Mouse (Mus musculus) liver, embryonic 11.5 days (tissue): ENCODE results near the gene A4galt. TPM values are rescaled to one million over a fixed set of nuclear protein-coding genes. Genes with fewer than 3 reads are reported as not detected.

Source experiments
- ATAC-seq: fragments of 200-750 bp; cut with Nextera tagmentation; replicated peaks from 2 replicates; pipeline ENCODE4 v1.8.0; 2017; ENCODE audit warnings: moderate number of reproducible peaks, mild to moderate bottlenecking, moderate TSS enrichment, moderate library complexity; ENCODE audit not compliant: low FRiP score
- DNase-seq: peaks from one replicate; pipeline ENCODE4 v3.0.0-alpha.2; 2017; ENCODE audit warnings: low spot score
- H3K27ac ChIP-seq: fragments of 300-500 bp; sonication (generic); 2 replicates; pipeline ENCODE4 v1.5.1; 2014; ENCODE audit warnings: mild to moderate bottlenecking, low read depth, low read length, control low read depth
- H3K27me3 ChIP-seq: fragments of 300-500 bp; sonication (generic); replicated peaks from 2 replicates; pipeline ENCODE4 v1.6.1; 2014; ENCODE audit warnings: low read length, mixed read lengths; ENCODE audit not compliant: control insufficient read depth, insufficient read depth
- H3K36me3 ChIP-seq: fragments of 300-500 bp; sonication (generic); 2 replicates; pipeline ENCODE4 v1.6.1; 2014; ENCODE audit warnings: mild to moderate bottlenecking, low read length, moderate library complexity, mixed read lengths; ENCODE audit not compliant: control insufficient read depth, insufficient read depth
- H3K4me1 ChIP-seq: fragments of 300-500 bp; sonication (generic); replicated peaks from 2 replicates; pipeline ENCODE4 v1.6.1; 2014; ENCODE audit warnings: low read length, mixed read lengths; ENCODE audit not compliant: control insufficient read depth, insufficient read depth
- H3K4me2 ChIP-seq: fragments of 300-500 bp; sonication (generic); 2 replicates; pipeline ENCODE4 v1.6.1; 2014; ENCODE audit warnings: mild to moderate bottlenecking, control low read depth, moderate library complexity
- H3K4me3 ChIP-seq: fragments of 300-500 bp; sonication (generic); 2 replicates; pipeline ENCODE4 v1.5.1; 2014; ENCODE audit warnings: low read depth, low read length, control low read depth
- H3K9ac ChIP-seq: fragments of 300-500 bp; sonication (generic); 2 replicates; pipeline ENCODE4 v1.6.1; 2014; ENCODE audit warnings: low read depth, low read length, control low read depth
- H3K9me3 ChIP-seq: fragments of 300-500 bp; sonication (generic); 2 replicates; pipeline ENCODE4 v1.6.1; 2016; ENCODE audit warnings: low read length, inconsistent platforms, mixed read lengths; ENCODE audit not compliant: control insufficient read depth
- WGBS: fragments of 180-500 bp; shearing (Covaris S2); extraction: QIAGEN DNeasy Blood & Tissue Kit; methylation state at CpG from one replicate; pipeline ENCODE4 v1.1.7; 2014; 5-methylcytosine and 5-hydroxymethylcytosine counted together
- polyA plus RNA-seq: library from polyadenylated mRNA; unstranded; fragments of >200 nt; fragmentation: Nextera tagmentation; extraction: Ambion mirVana; gene quantifications from 2 replicates; pipeline ENCODE4 v1.2.1, GENCODE M21; 2014

The A4galt gene
- polyA plus RNA-seq, 1 experiment from 2014 or later: 0.12 TPM

- no peaks in the 10 kb centered on the region for H3K36me3 ChIP-seq
- WGBS: 58% methylated on average over 3 of the region's 3 CpGs
Observed at GRCm38 (mm10) chr15:83244371-83244770, 7.2 kb downstream of the A4galt start.

DNA sequence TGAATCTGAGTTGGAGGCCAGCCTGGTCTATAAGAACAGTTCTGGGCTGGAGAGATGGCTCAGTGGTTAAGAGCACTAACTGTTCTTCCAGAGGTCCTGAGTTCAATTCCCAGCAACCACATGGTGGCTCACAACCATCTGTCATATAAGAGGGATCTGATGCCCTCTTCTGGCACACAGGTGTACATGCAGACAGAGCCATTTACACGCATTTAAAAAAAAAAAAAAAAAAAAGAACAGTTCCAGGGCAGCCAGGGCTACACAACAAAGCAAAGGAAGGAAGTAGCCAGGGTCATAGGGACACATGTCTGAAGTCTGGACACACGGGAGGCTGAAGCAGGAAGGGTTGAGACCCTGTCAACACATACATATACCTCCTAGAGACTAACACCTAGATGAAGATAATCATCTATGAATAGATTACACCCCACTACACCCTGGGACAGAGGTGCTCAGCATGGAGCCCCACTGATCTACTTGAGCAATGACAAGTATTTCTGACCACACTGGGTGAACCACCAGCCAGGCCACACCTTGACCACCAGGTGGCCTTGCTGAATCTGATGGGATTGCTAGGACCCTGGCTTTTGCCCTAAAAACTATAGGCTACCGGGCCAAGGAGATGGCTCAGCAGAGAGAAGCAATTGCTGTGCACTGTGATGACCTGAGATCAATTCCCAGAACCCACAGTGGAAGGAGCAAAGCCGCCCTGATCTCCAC, 9.5 kb downstream of the A4galt start:
- no peak overlapping the region for H3K27ac ChIP-seq
- 71% methylated on average over 4 of the region's 4 CpGs for WGBS
- H3K4me1 ChIP-seq: no peaks in the 10 kb centered on the region
- H3K27me3 ChIP-seq: no peaks in the 10 kb centered on the region
- DNase-seq (no peak), ATAC-seq (no peak)
- H3K4me2 ChIP-seq: no peak overlapping the region
- H3K9me3 ChIP-seq: no peaks in the 10 kb centered on the region
- H3K4me3 ChIP-seq: no peak overlapping the region
- no peak overlapping the region for H3K9ac ChIP-seq
- H3K36me3 ChIP-seq: no peaks in the 10 kb centered on the region

More at GRCm38 (mm10) chr15:83244371-83244770, 7.2 kb downstream of the A4galt start:
- Histone ChIP-seq H3K4me2 (no peak overlapping the region), H3K4me1 (0 out of 2 replicates have a peak, but pooled peaks cover 3% of the 10 kb centered on the region), H3K27ac (no peak overlapping the region), H3K27me3 (peaks cover 6% of the 10 kb centered on the region), H3K4me3 (no peak overlapping the region), H3K9me3 (no peaks in the 10 kb centered on the region), H3K9ac (no peak overlapping the region)
- ATAC-seq: no peak
- no peak for DNase-seq

DNA sequence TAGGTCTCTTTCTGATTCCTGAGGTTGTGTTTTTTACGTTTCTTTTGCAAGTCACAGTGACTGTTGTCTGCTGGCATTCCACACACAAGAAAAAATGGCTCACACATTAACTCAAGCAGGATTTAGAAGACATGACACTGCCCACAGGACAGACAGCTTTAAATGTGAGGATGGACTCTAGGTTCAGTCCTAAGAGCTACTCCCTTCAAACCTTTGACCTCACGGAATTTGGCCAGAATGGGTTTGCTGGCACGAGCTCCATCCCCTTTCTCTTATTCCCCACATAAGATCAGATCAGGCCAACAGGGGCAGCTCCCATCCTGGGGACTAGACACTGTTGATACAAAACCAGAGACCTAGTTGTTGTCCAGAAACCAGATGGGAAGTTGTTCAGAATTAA, 10.1 kb downstream of the A4galt start:
- Histone ChIP-seq H3K9ac (no peak overlapping the region), H3K27ac (no peak overlapping the region), H3K9me3 (no peaks in the 10 kb centered on the region), H3K36me3 (no peaks in the 10 kb centered on the region), H3K4me1 (no peaks in the 10 kb centered on the region), H3K27me3 (no peaks in the 10 kb centered on the region), H3K4me2 (no peak overlapping the region), H3K4me3 (no peak overlapping the region)
- ATAC-seq (no peak), DNase-seq (no peak)
- 78% methylated on average over 3 of the region's 3 CpGs for WGBS

DNA sequence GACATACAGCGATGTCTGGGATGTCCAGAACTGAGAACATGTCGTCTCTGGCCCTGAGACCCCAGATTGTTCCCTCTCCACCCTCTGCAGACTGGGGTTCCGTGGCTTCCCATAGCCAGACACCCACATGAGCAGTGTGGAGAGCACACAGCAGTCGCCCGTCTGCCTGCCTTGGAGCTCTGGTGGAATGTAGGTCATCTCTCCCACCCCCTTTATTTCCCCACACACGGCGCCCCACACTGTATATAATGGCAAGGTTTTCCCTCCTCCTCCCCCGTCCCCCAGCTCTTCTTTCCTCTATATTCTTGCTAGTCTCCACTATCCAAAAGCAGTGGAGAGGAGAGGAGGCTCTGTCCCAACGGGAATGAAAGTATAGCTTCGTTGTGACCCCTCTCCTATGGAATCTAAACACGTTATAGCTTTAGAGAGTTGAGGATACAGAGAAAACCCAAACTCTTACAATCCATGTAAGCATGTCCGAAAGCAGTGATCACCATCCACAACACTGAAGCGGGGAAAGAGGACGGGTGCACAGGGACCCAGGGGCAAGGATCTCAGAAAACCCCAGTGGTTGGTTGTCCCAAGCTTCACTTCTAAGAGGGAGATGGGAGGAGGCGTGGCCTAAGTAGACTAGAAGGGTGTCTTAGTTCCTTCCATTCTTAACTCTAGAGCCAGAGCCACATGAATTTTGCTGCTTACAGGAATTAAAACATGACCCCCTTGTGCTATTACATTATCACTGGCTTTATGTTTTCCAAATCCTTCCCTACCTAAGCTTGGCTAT, 13.9 kb downstream of the A4galt start:
- H3K9me3 ChIP-seq: no peaks in the 10 kb centered on the region
- no peaks in the 10 kb centered on the region for H3K4me1 ChIP-seq
- no peaks in the 10 kb centered on the region for H3K27me3 ChIP-seq
- H3K27ac ChIP-seq: no peak overlapping the region
- ATAC-seq (no peak), DNase-seq (no peak)
- no peak overlapping the region for H3K4me3 ChIP-seq
- WGBS: 57% methylated on average over 15 of the region's 15 CpGs
- H3K9ac ChIP-seq: no peak overlapping the region
- H3K36me3 ChIP-seq: no peaks in the 10 kb centered on the region
- no peak overlapping the region for H3K4me2 ChIP-seq

DNA sequence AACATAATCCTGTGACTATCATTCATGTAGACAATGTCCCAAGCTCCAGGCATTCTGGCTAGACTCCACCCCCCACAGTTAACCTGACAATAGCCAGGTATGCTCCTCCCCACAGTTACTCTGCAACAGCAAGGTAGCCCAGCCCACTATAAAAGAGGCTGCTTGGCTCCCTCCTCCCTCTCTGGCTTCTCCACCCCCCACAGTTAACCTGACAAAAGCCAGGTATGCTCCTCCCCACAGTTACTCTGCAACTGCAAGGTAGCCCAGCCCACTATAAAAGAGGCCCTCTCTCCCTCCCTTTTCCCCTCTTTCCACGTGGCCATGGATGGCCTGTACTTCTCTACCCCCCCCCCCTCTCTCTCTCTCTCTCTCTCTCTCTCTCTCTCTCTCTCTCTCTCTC, 14.8 kb downstream of the A4galt start:
- Histone ChIP-seq H3K4me3 (no peak overlapping the region), H3K27ac (no peak overlapping the region), H3K4me1 (no peaks in the 10 kb centered on the region), H3K27me3 (no peaks in the 10 kb centered on the region), H3K4me2 (no peak overlapping the region), H3K36me3 (no peaks in the 10 kb centered on the region), H3K9me3 (no peaks in the 10 kb centered on the region), H3K9ac (no peak overlapping the region)
- DNase-seq (no peak), ATAC-seq (no peak)
- 0% methylated on average over 1 of the region's 1 CpGs for WGBS

DNA sequence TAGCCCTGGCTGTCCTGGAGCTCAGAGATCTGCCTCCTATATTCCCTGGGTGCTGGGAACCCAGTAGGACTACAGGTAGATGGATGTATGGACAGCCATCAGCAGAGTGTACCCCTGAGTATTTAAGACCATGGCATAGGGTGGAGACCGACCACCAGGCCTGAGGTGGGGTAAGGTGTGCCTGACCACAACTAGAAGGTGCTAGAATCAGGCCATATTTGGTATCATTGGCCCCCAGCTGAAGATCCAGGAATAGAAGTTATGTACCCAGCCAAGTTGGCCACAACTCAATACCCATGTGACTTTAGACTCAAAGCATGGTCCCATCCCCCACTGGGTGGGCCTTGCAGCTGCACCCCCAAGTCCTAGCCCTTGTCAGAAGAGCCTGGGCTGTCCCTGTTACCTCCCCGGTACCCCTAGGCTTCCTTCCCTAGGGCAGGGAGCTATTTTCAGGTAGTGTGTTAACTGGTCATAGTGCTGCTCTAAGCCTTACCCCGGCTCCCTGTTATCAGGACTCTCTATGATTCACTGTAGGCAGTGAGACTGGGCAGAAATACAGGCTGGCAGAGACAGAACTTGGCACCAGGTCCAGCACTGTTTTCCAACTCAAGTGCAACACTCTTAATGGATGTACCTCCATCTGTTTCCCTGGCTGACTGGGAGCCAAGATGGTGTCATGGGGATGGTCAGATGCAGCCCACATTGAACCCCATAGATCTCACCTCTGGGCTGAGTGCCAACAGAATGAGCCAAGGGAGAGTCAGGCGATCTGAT, 18.2 kb downstream of the A4galt start:
- H3K9me3 ChIP-seq: no peaks in the 10 kb centered on the region
- 67% methylated on average over 4 of the region's 4 CpGs for WGBS

DNA sequence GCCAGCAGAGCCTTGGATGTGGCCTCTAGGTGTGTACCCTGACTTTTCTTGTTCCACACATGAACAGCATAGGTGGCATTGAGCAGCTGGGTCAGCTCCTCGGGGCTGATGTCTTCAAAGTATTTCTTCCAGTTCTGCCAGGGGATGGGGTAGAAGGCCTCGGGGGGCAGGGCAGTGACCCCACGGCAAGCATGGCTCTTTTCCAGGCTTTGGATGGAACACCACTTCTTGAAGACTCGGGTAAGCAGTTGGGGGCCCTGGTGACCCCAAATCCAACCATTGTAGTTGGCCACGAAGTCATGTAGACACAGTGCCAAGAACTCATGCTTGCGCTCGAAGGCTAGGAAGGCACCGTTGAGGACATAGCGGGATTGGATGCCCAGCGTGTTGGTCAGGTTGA, 24.0 kb downstream of the A4galt start:
- no peaks in the 10 kb centered on the region for H3K9me3 ChIP-seq
- ATAC-seq (no peak), DNase-seq (no peak)
- H3K9ac ChIP-seq: no peak overlapping the region
- H3K4me2 ChIP-seq: no peak overlapping the region
- no peaks in the 10 kb centered on the region for H3K36me3 ChIP-seq
- no peak overlapping the region for H3K4me3 ChIP-seq
- peaks cover 14% of the 10 kb centered on the region for H3K4me1 ChIP-seq
- no peaks in the 10 kb centered on the region for H3K27me3 ChIP-seq
- no peak overlapping the region for H3K27ac ChIP-seq
- WGBS: 89% methylated on average over 10 of the region's 10 CpGs

More for the DNA sequence above, 18.2 kb downstream of the A4galt start:
- no peaks in the 10 kb centered on the region for H3K27me3 ChIP-seq
- H3K4me2 ChIP-seq: no peak overlapping the region
- no peak overlapping the region for H3K27ac ChIP-seq
- no peak overlapping the region for H3K9ac ChIP-seq
- no peaks in the 10 kb centered on the region for H3K36me3 ChIP-seq
- no peaks in the 10 kb centered on the region for H3K4me1 ChIP-seq
- H3K4me3 ChIP-seq: no peak overlapping the region
- ATAC-seq (no peak), DNase-seq (no peak)

- Histone ChIP-seq H3K4me3 (no peak overlapping the region), H3K9ac (no peak overlapping the region), H3K27ac (no peak overlapping the region), H3K4me1 (peaks cover 14% of the 10 kb centered on the region), H3K36me3 (no peaks in the 10 kb centered on the region), H3K4me2 (no peak overlapping the region), H3K9me3 (no peaks in the 10 kb centered on the region), H3K27me3 (no peaks in the 10 kb centered on the region)
- no peak for ATAC-seq
- DNase-seq: no peak
- 75% methylated on average over 5 of the region's 5 CpGs for WGBS
Observed at GRCm38 (mm10) chr15:83226871-83227270, 24.7 kb downstream of the A4galt start.
